Mouse (Mus musculus) liver, adult 2 months (tissue): Measurements from ENCODE around the gene Aqp5.

Experiments
- CTCF ChIP-seq: fragments of 200-500 bp; IDR thresholded peaks from 2 replicates; pipeline ENCODE4 v1.5.1; 2011; ENCODE audit warnings: low read depth, low read length, control low read depth
- POLR2A ChIP-seq: fragments of 200-500 bp; IDR thresholded peaks from 2 replicates; pipeline ENCODE4 v1.6.1; 2011; ENCODE audit warnings: low read length, control low read depth; ENCODE audit not compliant: insufficient read depth; ENCODE audit errors: extremely low read depth

GRCm38 (mm10) chr15:99583463-99584344, 6.9 kb upstream of the Aqp5 start:
- TF ChIP-seq CTCF (no peak), POLR2A (no peak)
